Mouse (Mus musculus): ENCODE data around the gene Psmd1.

DNA sequence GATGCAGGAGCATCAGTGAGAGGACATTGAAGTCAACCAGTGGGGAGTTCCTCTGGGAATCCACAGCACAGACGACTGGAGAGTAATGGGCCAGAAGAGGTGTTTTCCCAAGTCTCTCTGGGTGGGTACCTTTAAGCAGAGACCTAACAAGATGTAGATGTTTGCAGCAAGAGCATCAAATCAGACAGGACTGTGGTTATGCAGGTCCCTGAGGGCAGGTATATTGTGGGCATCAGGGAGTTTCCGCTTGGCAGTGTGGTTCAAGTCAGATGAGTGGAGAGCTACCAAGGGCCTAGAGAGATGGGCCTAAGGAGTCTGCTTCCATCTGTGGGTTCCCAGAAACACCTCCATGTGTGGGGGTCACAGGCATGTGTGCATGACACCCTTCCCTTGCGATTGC, 91.9 kb downstream of the Psmd1 start:
- TF ChIP-seq ZNF384 (IDR thresholded peaks at IDR 0.05; ENCODE audit: low read depth, low read length) (no peak), MAFK (IDR thresholded peaks at IDR 0.05; ENCODE audit: insufficient read depth, low read depth, low read length) (no peak), CHD2 (IDR thresholded peaks at IDR 0.05; ENCODE audit: low read depth, low read length) (no peak), ZC3H11A (IDR thresholded peaks at IDR 0.05; ENCODE audit: borderline replicate concordance, low read depth, low read length) (no peak), HCFC1 (IDR thresholded peaks at IDR 0.05; ENCODE audit: borderline replicate concordance, insufficient read depth, low read length) (no peak)
